Mouse (Mus musculus) kidney, postnatal 0 days (tissue): ENCODE measurements around the gene Inhbc. TPM values are rescaled to one million over a fixed set of nuclear protein-coding genes. Genes with fewer than 3 reads are reported as not detected.

Experiments
- ATAC-seq: fragments of 200-750 bp; cut with Nextera tagmentation; replicated peaks from 2 replicates; pipeline ENCODE4 v1.8.0; 2017; ENCODE audit warnings: low read depth, moderate number of reproducible peaks, moderate TSS enrichment, moderate library complexity; ENCODE audit not compliant: low FRiP score
- DNase-seq: peaks from one replicate; pipeline ENCODE4 v3.0.0-alpha.2; 2016; ENCODE audit warnings: low spot score
- H3K27ac ChIP-seq: fragments of 300-500 bp; sonication (generic); 2 replicates; pipeline ENCODE4 v1.5.1; 2014; ENCODE audit warnings: mild to moderate bottlenecking
- H3K27me3 ChIP-seq: fragments of 300-500 bp; sonication (generic); 2 replicates; pipeline ENCODE4 v1.6.1; 2014; ENCODE audit warnings: low read length, mixed read lengths; ENCODE audit not compliant: insufficient read depth
- H3K36me3 ChIP-seq: fragments of 300-500 bp; sonication (generic); 2 replicates; pipeline ENCODE4 v1.6.1; 2014; ENCODE audit warnings: low read length, mixed read lengths; ENCODE audit not compliant: insufficient read depth
- H3K4me1 ChIP-seq: fragments of 300-500 bp; sonication (generic); replicated peaks from 2 replicates; pipeline ENCODE4 v1.6.1; 2014; ENCODE audit warnings: antibody characterized with exemption, low read length, mixed read lengths; ENCODE audit not compliant: insufficient read depth
- H3K4me2 ChIP-seq: fragments of 300-500 bp; sonication (generic); 2 replicates; pipeline ENCODE4 v1.6.1; 2014; ENCODE audit warnings: mild to moderate bottlenecking, low read length, moderate library complexity, mixed read lengths
- H3K4me3 ChIP-seq: fragments of 300-500 bp; sonication (generic); replicated peaks from 2 replicates; pipeline ENCODE4 v1.5.1; 2014; ENCODE audit warnings: low read depth, low read length
- H3K9ac ChIP-seq: fragments of 300-500 bp; sonication (generic); 2 replicates; pipeline ENCODE4 v1.6.1; 2014; ENCODE audit warnings: low read depth, low read length
- H3K9me3 ChIP-seq: fragments of 300-500 bp; sonication (generic); replicated peaks from 2 replicates; pipeline ENCODE4 v1.6.1; 2016; ENCODE audit warnings: low read length, inconsistent platforms, mixed read lengths
- CTCF ChIP-seq: IDR thresholded peaks from 2 replicates; pipeline ENCODE4 v1.5.1; 2016; ENCODE audit warnings: antibody characterized with exemption, low read depth, mild to moderate bottlenecking, moderate library complexity
- WGBS: fragments of 180-500 bp; shearing (Covaris S2); extraction: QIAGEN DNeasy Blood & Tissue Kit; methylation state at CpG from one replicate; pipeline ENCODE4 v1.1.7; 2014; 5-methylcytosine and 5-hydroxymethylcytosine counted together
- polyA plus RNA-seq: library from polyadenylated mRNA; unstranded; fragments of >200 nt; fragmentation: Nextera tagmentation; extraction: Ambion mirVana; gene quantifications from 2 replicates; pipeline ENCODE4 v1.2.1, GENCODE M21; 2015

Inhbc gene
- polyA plus RNA-seq, 1 experiment from 2014 or later = 0.14 TPM

- no peak overlapping the region for H3K4me3 ChIP-seq
- WGBS = 92% methylated on average over 3 of the region's 3 CpGs
Observed at GRCm38 (mm10) chr10:127404701-127405100, 34.5 kb upstream of the Inhbc start.

DNA sequence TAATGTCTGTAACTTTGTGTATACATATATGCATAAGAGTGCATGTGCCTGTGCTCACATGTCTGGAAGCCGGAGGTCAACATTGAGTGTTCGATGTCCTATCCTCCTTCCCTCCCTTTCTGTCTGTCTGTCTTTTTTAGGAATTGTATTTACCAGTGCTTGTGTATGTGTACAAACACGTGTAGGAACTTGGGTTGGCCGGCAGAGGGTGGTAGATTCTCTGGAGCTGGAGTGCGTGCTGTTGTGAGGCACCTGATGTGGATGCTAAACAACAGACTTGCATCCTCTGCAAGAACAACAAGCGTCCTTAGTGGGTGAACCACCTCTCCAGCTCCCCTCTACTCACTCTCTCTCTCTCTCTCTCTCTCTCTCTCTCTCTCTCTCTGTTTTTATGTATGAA, 21.5 kb upstream of the Inhbc start:
- Histone ChIP-seq H3K9ac (no peak overlapping the region), H3K4me3 (no peak overlapping the region), H3K27me3 (no peaks in the 10 kb centered on the region), H3K4me1 (no peaks in the 10 kb centered on the region), H3K36me3 (peaks cover 13% of the 10 kb centered on the region; the same call in 1 of the 2 replicates), H3K9me3 (no peaks in the 10 kb centered on the region), H3K27ac (no peak overlapping the region), H3K4me2 (no peak overlapping the region)
- WGBS = 83% methylated on average over 6 of the region's 6 CpGs
- ATAC-seq = no peak
- no peak for DNase-seq
- TF ChIP-seq CTCF = peak; percentile 20; the same call in 1 of the 2 replicates

More at GRCm38 (mm10) chr10:127404701-127405100, 34.5 kb upstream of the Inhbc start:
- Histone ChIP-seq H3K4me2 (no peak overlapping the region), H3K4me1 (no peaks in the 10 kb centered on the region), H3K36me3 (peaks cover 14% of the 10 kb centered on the region), H3K9me3 (no peaks in the 10 kb centered on the region), H3K27ac (no peak overlapping the region), H3K9ac (no peak overlapping the region), H3K27me3 (no peaks in the 10 kb centered on the region)
- no peak for DNase-seq
- no peak for ATAC-seq
- TF ChIP-seq CTCF = no peak

DNA sequence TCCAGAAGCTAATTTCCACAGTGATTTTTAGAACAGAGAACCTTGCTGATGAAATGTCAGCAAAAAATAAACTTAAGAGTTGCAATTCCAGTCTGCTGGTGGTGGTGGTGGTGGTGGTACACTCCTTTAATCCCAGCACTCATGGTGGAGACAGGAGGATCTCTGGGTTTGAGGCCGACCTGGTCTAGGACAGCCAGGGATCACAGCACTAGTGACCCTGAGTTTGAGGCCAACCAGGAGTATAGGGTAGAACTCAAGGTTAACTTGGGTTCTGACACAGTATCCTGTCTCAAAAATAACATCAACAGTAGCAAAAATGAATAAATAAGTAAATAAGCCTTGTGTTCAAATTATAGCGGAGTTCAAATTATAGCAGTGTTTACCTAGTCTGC, 11.5 kb upstream of the Inhbc start:
- peak overlapping the region; percentile 97 for H3K27ac ChIP-seq
- H3K4me3 ChIP-seq = peak overlapping the region; percentile 70
- no peaks in the 10 kb centered on the region for H3K27me3 ChIP-seq
- DNase-seq = peak; percentile 14
- peaks cover 7% of the 10 kb centered on the region for H3K4me1 ChIP-seq
- H3K36me3 ChIP-seq = no peaks in the 10 kb centered on the region
- H3K4me2 ChIP-seq = peak overlapping the region; percentile 68
- no peak for ATAC-seq
- WGBS = 51% methylated on average over 2 of the region's 2 CpGs
- H3K9me3 ChIP-seq = no peaks in the 10 kb centered on the region
- peak overlapping the region; percentile 98; the same call in 1 of the 2 replicates for H3K9ac ChIP-seq
- TF ChIP-seq CTCF = no peak

DNA sequence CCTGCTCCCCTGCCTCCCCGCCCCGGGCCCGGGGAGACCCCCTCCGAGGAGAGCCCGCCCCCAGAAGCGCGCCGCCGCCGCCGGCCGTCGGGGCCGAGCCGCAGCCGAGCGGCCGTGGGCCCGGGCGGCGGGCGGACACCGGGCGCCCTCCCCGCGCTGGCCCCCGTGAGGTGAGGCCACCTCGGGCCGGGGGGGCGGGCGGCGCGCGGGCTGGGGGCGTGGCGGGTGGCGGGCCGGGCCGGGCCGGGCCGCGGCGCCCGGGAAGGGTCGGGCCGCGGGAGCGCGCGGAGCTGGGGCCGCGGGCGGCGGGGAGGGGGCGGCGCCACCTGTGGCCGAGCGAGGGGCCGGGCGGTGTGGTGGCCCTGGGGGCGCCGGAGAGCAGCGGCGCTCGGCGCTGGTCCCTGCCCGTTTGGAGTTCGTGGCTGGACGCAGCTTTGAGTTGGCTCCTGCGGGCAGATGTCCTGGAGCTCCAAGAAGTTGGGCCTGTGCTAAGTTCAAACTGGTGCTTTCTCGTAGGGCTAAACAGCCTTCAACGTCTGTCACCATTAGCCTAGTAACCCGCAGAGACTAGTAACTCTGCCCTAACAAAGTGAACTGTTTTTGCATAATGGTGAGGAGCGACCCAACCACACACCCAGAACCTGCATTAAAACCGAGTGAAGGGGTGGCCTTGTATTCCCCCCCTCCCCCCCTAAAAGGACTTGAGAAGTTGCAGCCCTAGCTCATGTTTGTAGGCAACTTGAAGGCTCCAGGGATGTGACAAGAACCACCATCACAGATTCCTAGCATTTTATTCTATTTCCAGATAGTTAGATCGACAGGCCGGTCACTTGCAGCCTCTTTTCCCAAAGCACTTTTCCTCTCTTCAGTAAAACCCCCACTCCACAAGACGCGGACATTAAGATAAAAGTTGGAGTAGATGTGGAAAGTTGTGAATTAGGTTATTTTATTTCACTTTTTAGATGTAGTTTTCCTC, 10.8 kb upstream of the Inhbc start:
- peaks cover 7% of the 10 kb centered on the region for H3K4me1 ChIP-seq
- peak; percentile 83 for ATAC-seq

GRCm38 (mm10) chr10:127380251-127380691, 10.0 kb upstream of the Inhbc start, which contains the start of gene R3hdm2:
R3hdm2 (plus strand) TSS chr10:127380327.
- WGBS = under 1% methylated on average over 33 of the region's 53 CpGs
- H3K4me2 ChIP-seq = peak within 1 kb of the TSS; percentile 68
- H3K9ac ChIP-seq = peak within 1 kb of the TSS; percentile 98
- peak within 1 kb of the TSS; percentile 70 for H3K4me3 ChIP-seq
- ATAC-seq = peak; percentile 98
- peaks cover 7% of the 10 kb centered on the region for H3K4me1 ChIP-seq
- TF ChIP-seq CTCF = no peak
- H3K27me3 ChIP-seq = no peaks in the 10 kb centered on the region
- no peaks in the 10 kb centered on the region for H3K9me3 ChIP-seq
- H3K36me3 ChIP-seq = no peaks in the 10 kb centered on the region
- peak; percentile 97 for DNase-seq
- H3K27ac ChIP-seq = peak within 1 kb of the TSS; percentile 97

More for the DNA sequence above, 10.8 kb upstream of the Inhbc start:
- Histone ChIP-seq H3K36me3 (no peaks in the 10 kb centered on the region), H3K4me2 (peak overlapping the region; percentile 68), H3K9me3 (no peaks in the 10 kb centered on the region), H3K27me3 (no peaks in the 10 kb centered on the region), H3K9ac (peak overlapping the region; percentile 98), H3K27ac (peak overlapping the region; percentile 97), H3K4me3 (peak overlapping the region; percentile 70)
- DNase-seq = peak; percentile 79
- TF ChIP-seq CTCF = peak; percentile 28; the same call in 1 of the 2 replicates
- under 1% methylated on average over 40 of the region's 79 CpGs for WGBS

DNA sequence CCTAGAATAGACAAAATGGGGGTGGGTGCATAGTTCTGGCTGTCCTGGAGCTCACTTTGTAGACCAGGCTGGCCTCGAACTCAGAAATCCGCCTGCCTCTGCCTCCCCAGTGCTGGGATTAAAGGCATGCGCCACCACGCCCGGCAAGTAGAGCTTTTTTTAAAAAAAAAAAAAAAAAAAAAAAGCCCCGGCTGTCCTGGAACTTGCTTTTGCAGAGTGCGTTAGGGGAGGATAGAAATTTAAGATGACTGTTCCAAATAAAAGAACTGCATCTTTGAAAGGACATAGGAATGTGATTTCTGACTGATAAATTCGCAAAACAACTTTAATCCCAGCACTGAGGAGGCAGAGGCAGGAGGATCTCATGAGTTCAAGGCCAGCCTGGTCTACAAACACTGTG, 9.4 kb upstream of the Inhbc start:
- no peak for TF ChIP-seq CTCF
- H3K9me3 ChIP-seq = no peaks in the 10 kb centered on the region
- peak overlapping the region; percentile 68 for H3K4me2 ChIP-seq
- H3K4me1 ChIP-seq = peaks cover 7% of the 10 kb centered on the region
- peak overlapping the region; percentile 97 for H3K27ac ChIP-seq
- ATAC-seq = no peak
- peak overlapping the region; percentile 98; the same call in 1 of the 2 replicates for H3K9ac ChIP-seq
- H3K4me3 ChIP-seq = peak overlapping the region; percentile 70
- WGBS = 85% methylated on average over 8 of the region's 8 CpGs
- no peak for DNase-seq
- H3K36me3 ChIP-seq = no peaks in the 10 kb centered on the region
- H3K27me3 ChIP-seq = no peaks in the 10 kb centered on the region
